Mouse (Mus musculus) heart, embryonic 11.5 days (tissue): ENCODE results near the gene Rusc2. TPM values are rescaled to one million over a fixed set of nuclear protein-coding genes. Genes with fewer than 3 reads are reported as not detected.

Experiments used
- ATAC-seq: fragments of 200-750 bp; cut with Nextera tagmentation; replicated peaks from 2 replicates; pipeline ENCODE4 v1.8.0; 2017; ENCODE audit warnings: moderate library complexity; ENCODE audit not compliant: insufficient number of reproducible peaks, low FRiP score, low TSS enrichment
- H3K27ac ChIP-seq: fragments of 300-500 bp; sonication (generic); 2 replicates; pipeline ENCODE4 v1.5.1; 2014; ENCODE audit warnings: mild to moderate bottlenecking, low read depth, low read length
- H3K27me3 ChIP-seq: fragments of 300-500 bp; sonication (generic); 2 replicates; pipeline ENCODE4 v1.6.1; 2014; ENCODE audit warnings: mild to moderate bottlenecking, low read length, mixed read lengths; ENCODE audit not compliant: control insufficient read depth, insufficient read depth
- H3K36me3 ChIP-seq: fragments of 300-500 bp; sonication (generic); 2 replicates; pipeline ENCODE4 v1.6.1; 2014; ENCODE audit warnings: mild to moderate bottlenecking, low read length, moderate library complexity, mixed read lengths; ENCODE audit not compliant: control insufficient read depth, insufficient read depth
- H3K4me1 ChIP-seq: fragments of 300-500 bp; sonication (generic); 2 replicates; pipeline ENCODE4 v1.6.1; 2014; ENCODE audit warnings: low read length; ENCODE audit not compliant: control insufficient read depth, insufficient read depth
- H3K4me2 ChIP-seq: fragments of 300-500 bp; sonication (generic); 2 replicates; pipeline ENCODE4 v1.6.1; 2014; ENCODE audit warnings: mild to moderate bottlenecking, moderate library complexity
- H3K4me3 ChIP-seq: fragments of 300-500 bp; sonication (generic); 2 replicates; pipeline ENCODE4 v1.5.1; 2014; ENCODE audit warnings: low read depth, low read length
- H3K9ac ChIP-seq: fragments of 300-500 bp; sonication (generic); 2 replicates; pipeline ENCODE4 v1.6.1; 2014; ENCODE audit warnings: mild to moderate bottlenecking, low read depth, low read length, moderate library complexity
- H3K9me3 ChIP-seq: fragments of 300-500 bp; sonication (generic); replicated peaks from 2 replicates; pipeline ENCODE4 v1.6.1; 2016; ENCODE audit warnings: low read length; ENCODE audit not compliant: control insufficient read depth
- WGBS: fragments of 180-500 bp; shearing (Covaris S2); extraction: QIAGEN DNeasy Blood & Tissue Kit; methylation state at CpG from one replicate; pipeline ENCODE4 v1.1.7; 2014; ENCODE audit not compliant: insufficient replicate concordance; 5-methylcytosine and 5-hydroxymethylcytosine counted together
- polyA plus RNA-seq: library from polyadenylated mRNA; unstranded; fragments of >200 nt; fragmentation: Nextera tagmentation; extraction: Ambion mirVana; gene quantifications from 2 replicates; pipeline ENCODE4 v1.2.1, GENCODE M21; 2014

Rusc2 gene
- polyA plus RNA-seq, 1 experiment from 2014 or later: 7.8 TPM

DNA sequence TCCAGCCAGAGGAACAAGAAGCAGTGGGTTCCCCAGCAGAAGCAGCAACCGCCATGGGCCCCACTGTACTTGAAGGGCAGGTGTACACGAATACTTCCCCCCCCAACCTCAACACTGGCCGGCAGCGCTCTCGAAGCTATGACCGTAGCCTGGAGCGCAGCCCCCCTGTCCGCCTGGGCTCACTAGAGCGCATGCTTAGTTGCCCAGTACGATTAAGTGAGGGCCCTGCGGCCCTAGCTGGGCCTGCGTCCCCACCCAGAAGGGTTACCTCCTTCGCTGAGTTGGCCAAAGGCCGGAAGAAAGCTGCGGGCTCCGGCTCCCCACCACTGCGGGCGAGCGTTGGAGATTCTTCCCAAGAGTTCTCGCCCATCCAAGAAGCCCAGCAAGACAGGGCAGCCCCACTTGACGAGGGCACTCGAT is 34.3 kb downstream of the Rusc2 start:
- no peaks in the 10 kb centered on the region for H3K9me3 ChIP-seq
- 91% methylated on average over 22 of the region's 22 CpGs for WGBS
- H3K4me3 ChIP-seq: no peak overlapping the region
- H3K36me3 ChIP-seq: peaks cover 13% of the 10 kb centered on the region
- peaks cover 15% of the 10 kb centered on the region for H3K4me1 ChIP-seq
- H3K4me2 ChIP-seq: no peak overlapping the region
- ATAC-seq: no peak
- no peak overlapping the region for H3K9ac ChIP-seq
- H3K27ac ChIP-seq: no peak overlapping the region
- H3K27me3 ChIP-seq: no peaks in the 10 kb centered on the region

DNA sequence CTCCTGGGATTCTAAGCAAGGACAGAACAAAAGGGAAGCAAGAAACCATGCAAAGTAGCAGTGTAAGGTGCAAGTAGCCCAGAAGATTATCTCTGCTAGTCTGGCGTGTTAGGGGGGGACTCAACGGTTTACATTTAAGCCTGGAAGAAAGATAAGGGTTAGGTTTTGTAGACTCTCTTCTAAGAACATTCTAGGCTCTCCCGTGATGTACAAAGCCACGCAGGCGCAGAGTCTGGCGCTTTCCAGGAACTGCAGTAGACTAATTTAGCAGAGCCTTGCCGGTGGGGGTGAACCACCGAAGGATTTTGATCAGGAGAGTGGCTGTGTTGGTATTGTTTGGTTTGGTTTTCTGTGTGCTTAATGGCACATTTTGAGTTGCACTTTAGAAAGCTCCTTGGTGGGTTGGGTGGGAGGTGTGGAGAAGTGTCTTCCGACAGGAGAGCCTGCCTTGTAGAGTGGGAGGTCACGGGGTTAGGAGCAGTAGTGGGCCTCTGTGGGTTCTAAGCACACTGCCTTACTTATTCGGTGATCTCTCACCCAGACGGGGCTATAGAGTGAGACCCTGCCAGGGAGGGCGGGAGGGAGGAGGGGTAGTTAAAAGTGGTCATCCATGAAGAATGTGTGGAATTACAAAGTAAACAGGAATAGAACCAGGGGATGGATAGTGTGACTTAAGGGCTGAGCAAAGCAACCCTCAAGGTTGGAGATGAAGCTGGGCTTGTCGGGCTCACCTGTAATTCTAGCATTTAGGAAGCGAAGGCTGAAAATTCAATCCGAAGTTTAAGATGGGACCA is 35.7 kb downstream of the Rusc2 start:
- H3K4me2 ChIP-seq: no peak overlapping the region
- H3K9me3 ChIP-seq: no peaks in the 10 kb centered on the region

DNA sequence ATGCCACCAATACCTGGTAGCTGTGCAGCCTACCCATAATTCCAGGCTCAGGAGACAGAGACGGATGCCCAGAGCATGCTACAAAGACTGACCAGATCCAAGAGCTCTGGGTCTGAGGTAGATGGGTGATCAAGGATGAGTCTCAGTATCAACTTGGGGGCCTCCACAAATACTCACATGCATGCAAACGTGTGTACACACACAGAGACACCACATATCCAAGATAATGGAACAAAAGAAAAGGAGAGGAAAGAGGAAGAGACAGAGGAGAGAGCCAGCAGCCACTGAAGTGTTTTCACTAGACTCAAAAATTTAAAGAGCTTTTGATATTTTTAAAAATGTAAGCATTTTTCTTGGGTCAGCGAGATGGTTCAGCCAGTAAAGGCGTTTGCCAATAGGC is 36.7 kb downstream of the Rusc2 start:
- H3K27ac ChIP-seq: no peak overlapping the region
- peaks cover 14% of the 10 kb centered on the region for H3K4me1 ChIP-seq
- no peak overlapping the region for H3K4me2 ChIP-seq
- no peak for ATAC-seq
- H3K4me3 ChIP-seq: no peak overlapping the region
- 68% methylated on average over 4 of the region's 4 CpGs for WGBS
- peaks cover 8% of the 10 kb centered on the region for H3K27me3 ChIP-seq
- peaks cover 19% of the 10 kb centered on the region for H3K36me3 ChIP-seq
- no peak overlapping the region for H3K9ac ChIP-seq
- H3K9me3 ChIP-seq: no peaks in the 10 kb centered on the region

More for the DNA sequence above, 35.7 kb downstream of the Rusc2 start:
- H3K27ac ChIP-seq: no peak overlapping the region
- H3K4me3 ChIP-seq: no peak overlapping the region
- peaks cover 14% of the 10 kb centered on the region for H3K36me3 ChIP-seq
- peaks cover 2% of the 10 kb centered on the region for H3K27me3 ChIP-seq
- peaks cover 15% of the 10 kb centered on the region for H3K4me1 ChIP-seq
- WGBS: 64% methylated on average over 16 of the region's 16 CpGs
- no peak overlapping the region for H3K9ac ChIP-seq
- no peak for ATAC-seq

DNA sequence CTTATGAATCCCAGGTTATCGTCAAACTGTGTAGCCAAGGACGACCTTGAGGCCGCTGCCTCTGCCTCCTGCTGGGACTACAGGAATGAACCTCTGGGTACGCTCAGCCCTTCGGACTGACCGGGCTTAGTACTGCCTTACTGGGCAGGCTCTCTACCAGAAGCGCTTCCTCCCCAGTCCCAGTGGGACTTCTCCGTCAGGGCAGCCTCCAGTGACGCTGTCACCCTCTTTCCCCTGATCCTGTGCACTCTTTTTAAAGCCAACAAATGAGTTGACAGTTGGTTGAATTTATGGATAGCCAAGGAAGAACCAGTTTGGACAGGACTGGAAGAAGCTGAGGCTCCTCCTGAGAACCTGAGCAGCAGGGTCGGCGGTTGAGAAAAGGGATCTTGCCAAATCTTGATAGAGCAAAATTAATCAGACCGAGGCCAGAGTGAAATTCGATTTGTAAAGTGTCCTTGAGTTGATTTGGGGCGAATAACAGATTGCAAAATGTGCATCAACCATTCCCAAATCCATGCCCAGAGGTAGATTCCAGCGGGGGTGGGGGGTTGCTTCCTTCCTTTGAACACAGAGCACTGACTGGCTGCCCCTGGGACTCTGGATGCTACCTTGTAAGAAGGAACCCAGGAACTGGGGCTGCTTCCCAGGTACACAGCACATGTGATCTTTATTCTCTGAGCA is 37.3 kb downstream of the Rusc2 start:
- no peak overlapping the region for H3K27ac ChIP-seq
- 59% methylated on average over 15 of the region's 15 CpGs for WGBS
- H3K9me3 ChIP-seq: no peaks in the 10 kb centered on the region
- H3K36me3 ChIP-seq: peaks cover 23% of the 10 kb centered on the region
- H3K4me2 ChIP-seq: no peak overlapping the region
- H3K9ac ChIP-seq: no peak overlapping the region
- no peak for ATAC-seq
- H3K4me1 ChIP-seq: peaks cover 12% of the 10 kb centered on the region
- H3K4me3 ChIP-seq: no peak overlapping the region
- H3K27me3 ChIP-seq: peaks cover 14% of the 10 kb centered on the region

DNA sequence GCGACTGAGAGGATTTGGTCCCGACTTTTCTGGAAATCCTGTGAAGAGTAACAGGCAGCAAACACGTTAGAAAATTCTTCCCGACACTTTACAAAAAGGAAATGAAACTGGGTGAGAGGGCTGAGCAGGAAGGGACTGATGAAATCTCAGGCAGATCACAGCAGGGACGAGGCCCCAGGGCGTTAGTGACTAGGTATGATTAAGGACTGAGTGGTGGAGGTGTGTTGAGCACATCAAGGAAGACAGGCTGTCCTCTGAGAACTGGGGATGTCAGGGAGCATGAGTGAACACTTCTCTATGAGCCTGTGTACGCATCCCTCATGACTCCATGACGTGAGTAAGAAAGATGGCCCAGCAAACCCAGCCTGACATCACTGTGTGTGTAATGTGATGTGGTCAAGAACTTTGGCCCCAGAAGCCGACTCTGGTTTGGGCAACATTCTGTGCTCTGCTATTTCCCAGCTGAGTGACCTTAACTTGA is 38.1 kb downstream of the Rusc2 start:
- no peak overlapping the region for H3K27ac ChIP-seq
- no peak for ATAC-seq
- no peaks in the 10 kb centered on the region for H3K9me3 ChIP-seq
- H3K9ac ChIP-seq: no peak overlapping the region
- H3K4me1 ChIP-seq: peaks cover 12% of the 10 kb centered on the region
- no peak overlapping the region for H3K4me3 ChIP-seq
- H3K36me3 ChIP-seq: peaks cover 28% of the 10 kb centered on the region
- no peak overlapping the region for H3K4me2 ChIP-seq
- peaks cover 21% of the 10 kb centered on the region for H3K27me3 ChIP-seq
- 52% methylated on average over 9 of the region's 9 CpGs for WGBS

DNA sequence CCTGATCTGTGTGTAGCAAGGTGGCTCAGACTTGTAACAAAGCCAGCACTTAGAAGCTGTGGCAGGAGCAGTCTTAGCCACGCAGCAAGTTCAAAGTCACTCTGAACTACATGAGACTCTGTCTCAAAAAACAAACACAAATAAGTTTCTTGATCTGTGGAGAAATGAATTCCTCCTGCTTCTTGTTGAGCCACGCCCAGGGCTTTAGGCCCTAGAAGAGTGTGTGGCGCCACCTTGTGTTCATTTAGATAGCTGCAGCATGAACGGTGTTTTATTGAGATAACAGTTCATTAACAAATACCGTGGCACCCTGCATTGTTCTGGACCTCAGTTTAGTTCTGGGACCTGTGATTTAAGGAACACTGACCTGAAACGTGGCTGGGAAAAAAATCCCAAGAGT is 38.5 kb downstream of the Rusc2 start:
- Histone ChIP-seq H3K27me3 (peaks cover 26% of the 10 kb centered on the region), H3K4me3 (no peak overlapping the region), H3K4me2 (no peak overlapping the region), H3K9ac (no peak overlapping the region), H3K36me3 (peaks cover 24% of the 10 kb centered on the region), H3K9me3 (no peaks in the 10 kb centered on the region), H3K4me1 (peaks cover 16% of the 10 kb centered on the region), H3K27ac (no peak overlapping the region)
- ATAC-seq: no peak
- 10% methylated on average over 6 of the region's 6 CpGs for WGBS

DNA sequence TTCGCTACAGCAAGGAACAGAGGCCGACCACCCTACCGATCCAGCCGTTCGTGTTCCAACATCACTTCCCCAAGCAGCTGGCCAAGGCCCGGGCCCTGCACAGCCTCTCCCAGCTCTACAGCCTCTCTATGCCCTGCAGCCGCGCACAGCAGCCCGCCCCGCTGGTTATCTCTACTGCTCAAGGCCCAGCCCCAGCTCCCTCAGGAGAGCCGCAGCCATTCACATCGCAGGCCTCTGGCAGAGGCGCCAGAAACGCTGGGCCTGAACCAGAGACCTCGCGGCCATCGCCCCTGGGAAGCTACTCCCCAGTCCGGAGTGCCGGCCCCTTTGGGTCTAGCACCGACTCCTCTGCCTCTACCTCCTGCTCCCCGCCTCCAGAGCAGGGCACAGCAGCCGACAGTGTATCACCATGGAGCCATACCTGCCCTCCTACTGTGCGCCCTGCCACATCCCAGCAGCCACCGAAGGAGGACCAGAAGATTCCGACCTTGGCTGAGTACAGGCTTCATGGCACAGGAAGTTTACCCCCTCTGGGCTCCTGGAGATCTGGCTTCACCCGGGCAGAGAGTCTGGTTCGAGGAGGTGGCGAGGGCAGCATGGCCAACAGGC is 40.0 kb downstream of the Rusc2 start:
- H3K4me2 ChIP-seq: no peak overlapping the region
- H3K27me3 ChIP-seq: peaks cover 40% of the 10 kb centered on the region
- ATAC-seq: no peak
- no peak overlapping the region for H3K27ac ChIP-seq
- no peaks in the 10 kb centered on the region for H3K9me3 ChIP-seq
- 61% methylated on average over 28 of the region's 28 CpGs for WGBS
- H3K4me3 ChIP-seq: no peak overlapping the region
- H3K36me3 ChIP-seq: peaks cover 18% of the 10 kb centered on the region
- no peak overlapping the region for H3K9ac ChIP-seq
- peaks cover 21% of the 10 kb centered on the region for H3K4me1 ChIP-seq

DNA sequence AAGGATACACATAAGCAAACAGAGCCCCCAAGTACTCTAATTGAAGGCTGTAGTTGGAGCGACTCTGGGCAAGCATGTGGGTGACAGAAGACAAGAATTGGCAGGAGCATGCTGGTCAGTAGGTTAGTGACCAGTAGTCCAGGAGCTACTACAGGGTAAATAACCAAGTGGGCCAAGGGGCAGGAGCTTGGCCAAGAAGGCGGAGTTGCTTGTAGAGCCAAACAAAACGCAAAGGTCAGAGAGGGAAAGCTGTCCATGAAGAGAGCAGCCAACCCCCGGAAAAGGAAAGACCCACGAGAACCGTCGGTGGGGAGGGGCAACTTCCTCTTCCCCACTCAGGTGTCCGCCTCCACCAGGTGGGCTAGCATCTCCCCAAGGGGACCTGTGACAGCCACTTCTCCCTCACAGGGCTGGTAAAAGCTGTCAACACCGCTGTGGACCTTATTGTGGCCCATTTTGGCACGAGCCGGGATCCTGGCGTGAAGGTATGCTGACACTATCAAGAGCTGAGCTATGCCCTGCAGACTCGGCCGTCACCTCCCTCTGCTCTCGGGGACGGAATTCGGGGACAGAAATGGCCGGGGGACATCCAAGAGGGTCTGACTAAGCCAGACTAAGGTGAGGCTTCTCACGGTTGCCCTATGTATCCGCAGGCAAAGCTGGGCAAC is 41.6 kb downstream of the Rusc2 start:
- WGBS: 87% methylated on average over 20 of the region's 20 CpGs
- Histone ChIP-seq H3K27me3 (peaks cover 55% of the 10 kb centered on the region), H3K9ac (no peak overlapping the region), H3K4me1 (peaks cover 12% of the 10 kb centered on the region), H3K4me3 (no peak overlapping the region), H3K27ac (no peak overlapping the region), H3K4me2 (no peak overlapping the region), H3K9me3 (no peaks in the 10 kb centered on the region), H3K36me3 (peaks cover 17% of the 10 kb centered on the region)
- ATAC-seq: no peak
